Mouse (Mus musculus): ENCODE measurements at regions not wholly inside any gene's neighbourhood (a gene's known extent, or its start where the extent isn't known, plus 50 kb on each side); places are given as distances from the start of the nearest gene placed in this dataset.

- Histone ChIP-seq H3K4me3 (ENCODE audit: insufficient read depth in 1 of 2, low read depth in 1 of 2, low read length in 2 of 2, poor library complexity in 1 of 2, severe bottlenecking in 1 of 2) (no peak overlapping the region), H3K27ac (ENCODE audit: insufficient read depth, low read depth, low read length, poor library complexity, severe bottlenecking) (no peak overlapping the region), H3K9me3 (ENCODE audit: control insufficient read depth, insufficient read depth, low read depth, low read length) (no peaks in the 10 kb centered on the region), H3K36me3 (ENCODE audit: control insufficient read depth, insufficient read depth, low read length, poor library complexity, severe bottlenecking) (no peaks in the 10 kb centered on the region), H3K4me1 (ENCODE audit: control insufficient read depth in 2 of 2, insufficient read depth in 2 of 2, low read length in 2 of 2, poor library complexity in 1 of 2) (no peaks in the 10 kb centered on the region), H3K9ac (ENCODE audit: insufficient read depth, low read depth, low read length, poor library complexity, severe bottlenecking) (no peak overlapping the region)
- in situ Hi-C loops (cut with MboI; ENCODE audit: low sequenced_read_pairs in 2 of 2, unreplicated experiment in 2 of 2), result no loop called here
- no peak for DNase-seq (ENCODE audit: low read depth, low spot score)
- TF ChIP-seq HCFC1 (IDR thresholded peaks at IDR 0.05; ENCODE audit: borderline replicate concordance, insufficient read depth, low read length) (no peak), CHD2 (IDR thresholded peaks at IDR 0.05; ENCODE audit: low read depth, low read length) (no peak)
Measured at GRCm38 (mm10) chr2:9367801-9368584, 513.1 kb upstream of the 4930412O13Rik start.

- TF ChIP-seq MAFK (IDR thresholded peaks at IDR 0.05; ENCODE audit: insufficient read depth, low read depth, low read length) (no peak), ZC3H11A (IDR thresholded peaks at IDR 0.05; ENCODE audit: borderline replicate concordance, low read depth, low read length) (no peak), ZNF384 (IDR thresholded peaks at IDR 0.05; ENCODE audit: low read depth, low read length) (no peak), CHD2 (IDR thresholded peaks at IDR 0.05; ENCODE audit: low read depth, low read length) (no peak), HCFC1 (IDR thresholded peaks at IDR 0.05; ENCODE audit: borderline replicate concordance, insufficient read depth, low read length) (no peak)
- in situ Hi-C loops (cut with MboI; ENCODE audit: low sequenced_read_pairs in 2 of 2, unreplicated experiment in 2 of 2), result no loop called here
- Histone ChIP-seq H3K36me3 (ENCODE audit: control insufficient read depth, insufficient read depth, low read length, poor library complexity, severe bottlenecking) (no peaks in the 10 kb centered on the region), H3K9ac (ENCODE audit: insufficient read depth, low read depth, low read length, poor library complexity, severe bottlenecking) (no peak overlapping the region), H3K4me1 (ENCODE audit: control insufficient read depth in 2 of 2, insufficient read depth in 2 of 2, low read length in 2 of 2, poor library complexity in 1 of 2) (no peaks in the 10 kb centered on the region), H3K27ac (ENCODE audit: insufficient read depth, low read depth, low read length, poor library complexity, severe bottlenecking) (no peak overlapping the region), H3K4me3 (ENCODE audit: insufficient read depth in 1 of 2, low read depth in 1 of 2, low read length in 2 of 2, poor library complexity in 1 of 2, severe bottlenecking in 1 of 2) (no peak overlapping the region), H3K9me3 (ENCODE audit: control insufficient read depth, insufficient read depth, low read depth, low read length) (no peaks in the 10 kb centered on the region)
- no peak for DNase-seq (ENCODE audit: low read depth, low spot score)
Measured at GRCm38 (mm10) chr2:9369572-9369971, 511.5 kb upstream of the 4930412O13Rik start.

- no peak for DNase-seq (ENCODE audit: low read depth, low spot score)
- no peak for TF ChIP-seq HCFC1 (IDR thresholded peaks at IDR 0.05; ENCODE audit: borderline replicate concordance, insufficient read depth, low read length)
- TF ChIP-seq ZNF384 (IDR thresholded peaks at IDR 0.05; ENCODE audit: low read depth, low read length), result no peak
- no peak for TF ChIP-seq CHD2 (IDR thresholded peaks at IDR 0.05; ENCODE audit: low read depth, low read length)
- TF ChIP-seq MAFK (IDR thresholded peaks at IDR 0.05; ENCODE audit: insufficient read depth, low read depth, low read length), result no peak
- TF ChIP-seq ZC3H11A (IDR thresholded peaks at IDR 0.05; ENCODE audit: borderline replicate concordance, low read depth, low read length), result no peak
- Histone ChIP-seq H3K27ac (ENCODE audit: insufficient read depth, low read depth, low read length, poor library complexity, severe bottlenecking) (no peak overlapping the region), H3K4me1 (ENCODE audit: control insufficient read depth in 2 of 2, insufficient read depth in 2 of 2, low read length in 2 of 2, poor library complexity in 1 of 2) (no peaks in the 10 kb centered on the region), H3K36me3 (ENCODE audit: control insufficient read depth, insufficient read depth, low read length, poor library complexity, severe bottlenecking) (no peaks in the 10 kb centered on the region), H3K9ac (ENCODE audit: insufficient read depth, low read depth, low read length, poor library complexity, severe bottlenecking) (no peak overlapping the region), H3K4me3 (ENCODE audit: insufficient read depth in 1 of 2, low read depth in 1 of 2, low read length in 2 of 2, poor library complexity in 1 of 2, severe bottlenecking in 1 of 2) (no peak overlapping the region), H3K9me3 (ENCODE audit: control insufficient read depth, insufficient read depth, low read depth, low read length) (no peaks in the 10 kb centered on the region)
- in situ Hi-C loops (cut with MboI; ENCODE audit: low sequenced_read_pairs in 2 of 2, unreplicated experiment in 2 of 2), result no loop called here
Measured at GRCm38 (mm10) chr2:9386566-9386965, 494.5 kb upstream of the 4930412O13Rik start.

- H3K9me3 ChIP-seq (ENCODE audit: control insufficient read depth, insufficient read depth, low read depth, low read length), result no peaks in the 10 kb centered on the region
- no peak overlapping the region for H3K4me3 ChIP-seq (ENCODE audit: insufficient read depth in 1 of 2, low read depth in 1 of 2, low read length in 2 of 2, poor library complexity in 1 of 2, severe bottlenecking in 1 of 2)
- no peaks in the 10 kb centered on the region for H3K36me3 ChIP-seq (ENCODE audit: control insufficient read depth, insufficient read depth, low read length, poor library complexity, severe bottlenecking)
- no peak for DNase-seq (ENCODE audit: low read depth, low spot score)
- H3K4me1 ChIP-seq (ENCODE audit: control insufficient read depth in 2 of 2, insufficient read depth in 2 of 2, low read length in 2 of 2, poor library complexity in 1 of 2), result no peaks in the 10 kb centered on the region
- in situ Hi-C loops (cut with MboI; ENCODE audit: low sequenced_read_pairs in 2 of 2, unreplicated experiment in 2 of 2), result no loop called here
- H3K27ac ChIP-seq (ENCODE audit: insufficient read depth, low read depth, low read length, poor library complexity, severe bottlenecking), result no peak overlapping the region
- no peak overlapping the region for H3K9ac ChIP-seq (ENCODE audit: insufficient read depth, low read depth, low read length, poor library complexity, severe bottlenecking)
- TF ChIP-seq ZC3H11A (IDR thresholded peaks at IDR 0.05; ENCODE audit: borderline replicate concordance, low read depth, low read length), result no peak
Measured at GRCm38 (mm10) chr2:9388058-9388457, 493.0 kb upstream of the 4930412O13Rik start.

- no peak for DNase-seq (ENCODE audit: low read depth, low spot score)
- no peaks in the 10 kb centered on the region for H3K9me3 ChIP-seq (ENCODE audit: control insufficient read depth, insufficient read depth, low read depth, low read length)
- H3K4me1 ChIP-seq (ENCODE audit: control insufficient read depth in 2 of 2, insufficient read depth in 2 of 2, low read length in 2 of 2, poor library complexity in 1 of 2), result no peaks in the 10 kb centered on the region
- H3K4me3 ChIP-seq (ENCODE audit: insufficient read depth in 1 of 2, low read depth in 1 of 2, low read length in 2 of 2, poor library complexity in 1 of 2, severe bottlenecking in 1 of 2), result no peak overlapping the region
- no peaks in the 10 kb centered on the region for H3K36me3 ChIP-seq (ENCODE audit: control insufficient read depth, insufficient read depth, low read length, poor library complexity, severe bottlenecking)
- H3K27ac ChIP-seq (ENCODE audit: insufficient read depth, low read depth, low read length, poor library complexity, severe bottlenecking), result no peak overlapping the region
- in situ Hi-C loops (cut with MboI; ENCODE audit: low sequenced_read_pairs in 2 of 2, unreplicated experiment in 2 of 2), result no loop called here
- no peak overlapping the region for H3K9ac ChIP-seq (ENCODE audit: insufficient read depth, low read depth, low read length, poor library complexity, severe bottlenecking)
- no peak for TF ChIP-seq ZNF384 (IDR thresholded peaks at IDR 0.05; ENCODE audit: low read depth, low read length)
- no peak for TF ChIP-seq MAFK (IDR thresholded peaks at IDR 0.05; ENCODE audit: insufficient read depth, low read depth, low read length)
- TF ChIP-seq ZC3H11A (IDR thresholded peaks at IDR 0.05; ENCODE audit: borderline replicate concordance, low read depth, low read length), result no peak
- TF ChIP-seq CHD2 (IDR thresholded peaks at IDR 0.05; ENCODE audit: low read depth, low read length), result no peak
- TF ChIP-seq HCFC1 (IDR thresholded peaks at IDR 0.05; ENCODE audit: borderline replicate concordance, insufficient read depth, low read length), result no peak
Measured at GRCm38 (mm10) chr2:9395379-9395999, 485.6 kb upstream of the 4930412O13Rik start.
